Mouse (Mus musculus) NIH3T3 (cell line): ENCODE results near the gene Itgav.

Experiments used
- DNase-seq: peaks from one replicate; pipeline ENCODE4 v3.0.0-alpha.2; 2012; ENCODE audit warnings: low read depth

Itgav gene

GRCm38 (mm10) chr2:83723921-83724826 is at the start of gene Itgav:
TSS of gene Itgav (plus strand) at chr2:83724397.
- DNase-seq, result peak; percentile 87

DNA sequence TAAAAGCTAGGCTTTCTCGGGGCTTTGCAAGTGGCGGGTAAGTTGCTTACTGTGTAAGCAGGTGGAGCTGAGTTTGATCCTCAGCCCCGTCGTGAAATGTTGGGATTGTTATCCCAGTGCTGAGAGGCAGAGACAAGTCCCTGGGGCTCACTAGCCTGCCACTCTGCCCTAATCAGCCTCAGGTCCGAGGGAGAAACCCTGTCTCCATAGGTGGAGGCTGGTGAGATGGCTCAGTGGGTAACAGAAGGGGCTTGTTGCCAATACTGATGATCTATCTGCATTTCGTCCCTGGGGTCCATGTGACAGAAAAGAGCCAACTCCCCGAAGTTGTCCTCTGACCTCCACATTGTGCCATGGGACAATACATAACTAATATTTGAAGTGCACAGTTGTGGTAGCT is 49.8 kb upstream of the Itgav start:
- no peak for DNase-seq

- no peak for DNase-seq
Observed at GRCm38 (mm10) chr2:83674896-83675295, 49.3 kb upstream of the Itgav start.

- peak; percentile 51 for DNase-seq
Observed at GRCm38 (mm10) chr2:83675681-83676080, 48.5 kb upstream of the Itgav start.

GRCm38 (mm10) chr2:83676226-83676870 is 47.8 kb upstream of the Itgav start:
- peak; percentile 71 for DNase-seq

GRCm38 (mm10) chr2:83681332-83681731 is 42.9 kb upstream of the Itgav start:
- no peak for DNase-seq

DNA sequence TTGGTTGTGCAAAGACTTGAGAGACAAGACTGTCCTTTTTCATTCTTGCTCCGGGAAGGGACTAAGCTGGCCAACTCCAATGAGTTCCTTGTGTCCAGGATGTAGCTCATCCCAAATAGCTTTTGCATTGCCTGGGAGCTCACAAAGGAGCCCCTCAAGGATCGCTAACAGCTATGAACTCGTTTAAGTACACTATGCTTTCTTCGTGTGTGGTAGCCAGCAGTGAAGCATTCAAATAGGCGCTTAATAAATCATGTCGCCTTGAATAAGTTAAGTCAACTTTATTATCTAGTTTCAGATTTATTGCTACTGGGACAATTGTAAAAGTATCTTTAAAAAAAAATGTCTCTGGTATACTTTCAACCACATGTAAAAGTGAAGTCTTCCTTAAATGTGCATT is 42.4 kb upstream of the Itgav start:
- DNase-seq, result no peak

DNA sequence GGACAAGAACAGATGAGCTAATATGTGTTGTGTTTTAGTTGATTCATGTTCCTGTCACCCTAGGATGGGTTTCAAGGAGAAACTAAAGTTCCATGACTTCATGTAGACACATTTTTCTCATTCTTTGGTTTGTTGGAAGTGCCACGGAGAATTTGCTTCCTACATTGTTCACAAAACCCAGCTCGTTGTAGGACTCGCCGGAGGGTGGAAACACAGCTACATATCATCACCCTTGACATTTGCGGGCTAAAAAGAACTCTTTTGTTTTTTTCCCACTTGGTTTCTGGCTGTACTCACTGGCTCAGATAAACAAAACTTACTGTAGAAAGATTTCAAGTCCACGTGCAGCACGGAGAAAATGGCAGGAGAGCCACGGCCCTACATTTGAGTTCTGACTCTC is 41.9 kb upstream of the Itgav start:
- no peak for DNase-seq

GRCm38 (mm10) chr2:83683731-83684519 is 40.3 kb upstream of the Itgav start:
- DNase-seq, result no peak

DNA sequence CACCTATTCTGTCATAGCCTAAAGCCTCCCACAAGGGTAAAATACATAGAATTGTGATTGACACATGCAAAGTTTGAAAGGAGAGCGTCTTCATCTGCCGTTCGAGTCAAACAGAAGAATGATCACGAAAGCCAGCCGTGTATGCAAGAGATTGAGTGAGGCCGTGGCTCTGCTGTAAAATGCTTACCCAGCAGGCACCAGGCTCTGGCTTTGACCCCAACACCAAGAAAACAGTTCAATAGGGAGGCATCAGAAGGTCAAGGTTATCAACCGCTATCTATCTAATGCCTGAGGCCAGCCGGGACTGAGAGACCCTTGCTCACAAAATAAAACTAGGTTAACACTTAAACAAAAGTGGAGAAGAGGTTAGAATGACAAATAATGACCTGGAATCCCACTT is 39.5 kb upstream of the Itgav start:
- DNase-seq, result no peak

DNA sequence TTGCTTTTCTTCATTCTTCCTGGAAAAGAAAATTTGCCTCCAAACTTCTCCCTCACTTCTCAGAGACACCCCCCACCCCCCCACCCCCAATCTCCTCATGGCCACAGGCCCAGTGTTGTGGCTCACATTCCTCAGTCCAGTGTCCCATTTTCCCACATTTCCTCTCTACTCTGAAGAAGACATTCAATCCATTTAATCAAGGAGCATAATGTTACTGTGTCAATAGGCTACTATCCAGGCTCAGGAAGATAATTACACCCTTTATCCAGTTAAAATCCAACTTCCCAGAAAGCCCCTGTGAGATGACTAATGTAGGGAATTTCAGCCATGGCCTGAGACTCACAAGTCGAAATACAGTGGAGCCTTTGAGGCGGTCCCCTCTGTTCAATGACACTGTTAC is 33.8 kb upstream of the Itgav start:
- DNase-seq, result no peak

DNA sequence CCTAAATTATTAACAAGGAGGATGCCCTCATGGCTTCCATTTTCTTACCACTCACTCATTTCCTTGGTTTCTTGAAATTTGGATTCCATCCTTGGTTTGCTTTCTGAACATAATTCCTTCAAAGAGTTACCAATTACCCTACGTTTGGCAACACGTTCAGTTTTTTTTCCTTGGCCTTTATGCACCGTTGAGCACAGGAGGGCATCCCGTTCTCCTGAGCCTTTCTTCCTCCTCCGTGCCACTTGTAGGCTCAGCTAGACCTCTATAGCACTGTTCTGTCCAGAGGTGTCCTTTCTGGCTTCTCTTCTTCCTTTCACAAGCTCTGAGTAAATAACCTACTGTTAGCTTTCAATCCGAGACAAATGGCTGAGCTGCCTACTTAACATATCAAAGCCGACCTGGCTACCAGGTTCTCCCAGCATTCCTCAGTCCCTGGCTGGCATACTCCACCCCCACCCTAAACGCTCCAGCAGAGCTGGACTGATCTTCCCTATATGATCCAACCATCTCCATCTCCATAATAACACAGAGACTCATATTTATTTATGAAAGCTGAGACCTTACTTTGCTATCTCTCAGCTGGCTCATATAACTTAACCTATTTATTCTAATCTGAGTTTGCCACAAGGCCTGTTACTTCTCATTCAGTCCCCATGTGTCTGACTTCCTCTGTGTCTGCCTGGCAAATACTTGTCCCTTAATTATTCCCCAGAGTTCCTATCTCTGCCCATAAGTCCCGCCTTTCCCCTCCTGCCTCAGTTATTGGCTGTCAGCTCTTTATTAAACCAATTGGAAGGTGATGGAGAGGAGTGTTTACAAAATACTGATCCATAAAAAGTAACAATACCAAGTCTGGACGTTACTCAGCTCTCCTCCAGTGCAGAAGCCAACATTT is 31.3 kb upstream of the Itgav start:
- no peak for DNase-seq

GRCm38 (mm10) chr2:83694061-83694460 is 30.1 kb upstream of the Itgav start:
- no peak for DNase-seq

GRCm38 (mm10) chr2:83695345-83696247 is 28.6 kb upstream of the Itgav start:
- DNase-seq, result no peak

- DNase-seq, result peak; percentile 16
Observed at GRCm38 (mm10) chr2:83698484-83698883, 25.7 kb upstream of the Itgav start.

- peak; percentile 9 for DNase-seq
Observed at GRCm38 (mm10) chr2:83699324-83699723, 24.9 kb upstream of the Itgav start.

DNA sequence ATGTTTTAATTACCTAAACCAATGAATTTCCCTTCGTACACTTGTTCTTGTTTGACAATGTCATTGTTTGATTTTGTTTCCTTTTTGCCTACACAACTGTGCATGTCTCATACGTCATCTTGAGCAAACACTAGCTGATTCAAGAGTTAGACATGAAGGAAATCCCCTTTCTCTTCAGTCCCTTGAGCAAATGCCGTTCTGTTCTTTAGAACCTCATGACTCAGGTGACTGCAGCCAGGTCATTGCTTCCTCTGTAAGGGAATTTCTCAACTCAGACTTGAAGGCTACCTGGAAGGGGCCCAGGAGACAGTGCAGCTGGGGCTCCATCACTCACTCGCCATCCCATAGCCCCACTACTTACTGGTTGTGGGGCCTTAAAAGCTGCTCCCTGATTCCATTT is 23.5 kb upstream of the Itgav start:
- DNase-seq, result peak; percentile 25

DNA sequence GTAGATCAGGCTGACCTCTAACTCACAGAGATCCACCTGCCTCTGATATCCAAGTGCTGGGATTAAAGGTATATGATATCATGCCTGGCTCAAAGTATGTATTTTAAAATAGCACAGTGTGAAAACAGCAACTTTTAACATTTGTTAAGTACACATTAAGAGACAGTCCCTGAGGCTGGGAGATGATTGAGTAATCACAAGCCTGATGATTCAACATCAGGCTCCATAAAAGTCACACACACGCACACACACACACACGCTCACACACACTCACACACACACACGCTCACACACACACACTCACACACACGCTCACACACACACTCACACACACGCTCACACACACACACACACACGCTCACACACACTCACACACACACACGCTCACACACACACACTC is 21.8 kb upstream of the Itgav start:
- peak; percentile 58 for DNase-seq

GRCm38 (mm10) chr2:83705580-83706158 is 18.5 kb upstream of the Itgav start:
- DNase-seq, result no peak

DNA sequence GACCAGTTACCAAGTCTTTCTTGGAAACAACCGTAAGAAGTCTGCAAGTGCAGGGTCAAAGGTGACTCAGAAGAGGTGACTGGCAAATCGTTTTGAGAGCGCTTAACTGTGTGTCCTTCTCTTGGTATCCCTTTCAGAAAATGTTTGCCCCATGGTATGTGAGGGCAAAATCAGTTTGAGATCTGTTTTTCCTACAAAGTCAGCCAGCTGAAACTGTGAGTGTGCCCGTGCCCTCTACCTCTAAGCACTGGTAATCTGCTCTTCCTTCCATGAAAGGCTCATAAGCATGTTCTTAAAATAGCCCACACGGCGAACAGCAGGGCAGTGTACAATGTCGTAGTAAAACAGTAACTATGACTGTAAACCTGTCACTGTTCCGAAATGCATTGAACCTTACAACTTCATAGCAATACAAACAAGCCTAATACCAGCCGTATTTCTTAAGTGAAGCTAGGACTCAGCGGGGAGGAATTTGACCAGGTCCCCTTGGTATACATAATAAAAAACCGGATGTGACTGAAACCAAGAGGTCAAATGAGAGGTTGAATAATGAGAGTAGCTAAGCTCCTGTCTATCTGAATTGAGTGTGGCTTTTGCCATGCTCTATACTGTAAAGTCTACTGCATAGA is 14.2 kb upstream of the Itgav start:
- DNase-seq, result no peak
